Mouse (Mus musculus) liver, embryonic 14.5 days (tissue): Measurements from ENCODE around the gene Arap1.

Experiments
- CTCF ChIP-seq: IDR thresholded peaks from 2 replicates; pipeline ENCODE4 v1.5.1; 2016; ENCODE audit warnings: antibody characterized with exemption, low read depth, control low read depth
- EP300 ChIP-seq: IDR thresholded peaks from 2 replicates; pipeline ENCODE4 v1.6.1; 2016; ENCODE audit warnings: antibody characterized with exemption, low read depth

DNA sequence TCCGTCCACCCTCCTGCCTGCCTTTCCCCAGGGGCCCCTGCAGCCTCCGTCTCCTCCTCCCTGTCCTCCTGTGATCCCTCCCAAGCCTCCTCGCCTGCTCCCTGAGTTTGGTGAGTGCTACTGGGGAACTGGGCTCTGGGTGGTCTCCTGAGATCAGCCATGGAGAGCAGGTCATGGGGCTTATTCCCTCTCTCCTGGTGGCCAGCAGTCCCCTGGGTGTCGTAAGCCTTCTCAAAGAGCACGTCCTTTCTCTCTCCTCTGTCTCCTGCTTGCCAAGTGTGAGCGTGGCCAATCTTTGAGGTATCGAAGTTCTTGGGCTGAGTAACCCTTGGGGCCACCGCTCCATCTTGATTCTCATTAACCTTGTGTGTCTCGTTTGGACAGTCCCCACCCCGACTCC, 37.1 kb downstream of the Arap1 start:
- no peak for TF ChIP-seq CTCF
- TF ChIP-seq EP300 = no peak
